Mouse (Mus musculus) neural tube, embryonic 12.5 days (tissue): ENCODE measurements around the gene Cacna1a. TPM values are rescaled to one million over a fixed set of nuclear protein-coding genes. Genes with fewer than 3 reads are reported as not detected.

ENCODE experiments used
- ATAC-seq: fragments of 200-750 bp; cut with Nextera tagmentation; 2 replicates; pipeline ENCODE4 v1.8.0; 2017; ENCODE audit warnings: low read depth, mild to moderate bottlenecking, moderate TSS enrichment, moderate library complexity; ENCODE audit not compliant: low FRiP score
- H3K27ac ChIP-seq: fragments of 300-500 bp; sonication (generic); 2 replicates; pipeline ENCODE4 v1.5.1; 2016
- H3K27me3 ChIP-seq: fragments of 300-500 bp; sonication (generic); replicated peaks from 2 replicates; pipeline ENCODE4 v1.6.1; 2016; ENCODE audit warnings: mild to moderate bottlenecking
- H3K36me3 ChIP-seq: fragments of 300-500 bp; sonication (generic); 2 replicates; pipeline ENCODE4 v1.6.1; 2016; ENCODE audit warnings: mild to moderate bottlenecking
- H3K4me1 ChIP-seq: fragments of 300-500 bp; sonication (generic); 2 replicates; pipeline ENCODE4 v1.6.1; 2016
- H3K4me2 ChIP-seq: fragments of 300-500 bp; sonication (generic); replicated peaks from 2 replicates; pipeline ENCODE4 v1.6.1; 2016; ENCODE audit warnings: mild to moderate bottlenecking
- H3K4me3 ChIP-seq: fragments of 300-500 bp; sonication (generic); 2 replicates; pipeline ENCODE4 v1.5.1; 2016
- H3K9ac ChIP-seq: fragments of 300-500 bp; sonication (generic); 2 replicates; pipeline ENCODE4 v1.6.1; 2016; ENCODE audit warnings: mild to moderate bottlenecking
- H3K9me3 ChIP-seq: fragments of 300-500 bp; sonication (generic); 2 replicates; pipeline ENCODE4 v1.6.1; 2016; ENCODE audit warnings: mild to moderate bottlenecking
- WGBS: fragments of 180-500 bp; shearing (Covaris S2); methylation state at CpG from one replicate; pipeline ENCODE4 v1.1.7; 2016; 5-methylcytosine and 5-hydroxymethylcytosine counted together
- polyA plus RNA-seq: library from polyadenylated mRNA; unstranded; fragments of >200 nt; fragmentation: Nextera tagmentation; extraction: Ambion mirVana; gene quantifications from 2 replicates; pipeline ENCODE4 v1.2.1, GENCODE M21; 2016

The Cacna1a gene
- polyA plus RNA-seq, 1 experiment from 2014 or later: 19.6 TPM

DNA sequence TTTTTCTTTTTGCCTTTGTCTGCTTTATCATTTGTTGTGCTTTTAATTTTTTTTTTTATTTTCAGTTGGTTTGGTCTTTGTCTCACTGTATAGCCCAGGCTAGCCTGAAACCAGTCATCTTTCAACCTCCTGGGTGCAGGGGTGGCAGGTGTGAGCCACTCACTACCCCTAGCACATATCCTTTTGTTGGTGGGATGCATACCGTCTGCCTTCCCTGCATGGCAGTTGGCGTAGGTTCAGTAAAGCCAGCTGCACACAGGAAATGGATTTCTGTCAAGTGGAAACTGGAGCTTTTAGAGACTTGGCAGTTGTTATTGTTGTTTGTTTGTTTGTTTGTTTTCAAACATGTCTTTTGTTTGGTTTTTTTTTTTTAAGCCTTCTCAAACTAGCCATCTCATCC lies 132.8 kb downstream of the Cacna1a start:
- no peaks in the 10 kb centered on the region for H3K9me3 ChIP-seq
- H3K27me3 ChIP-seq: no peaks in the 10 kb centered on the region
- WGBS: 65% methylated on average over 2 of the region's 2 CpGs
- H3K4me2 ChIP-seq: no peak overlapping the region
- H3K36me3 ChIP-seq: peaks cover 25% of the 10 kb centered on the region
- H3K27ac ChIP-seq: no peak overlapping the region
- H3K4me3 ChIP-seq: no peak overlapping the region
- no peak overlapping the region for H3K9ac ChIP-seq
- no peak for ATAC-seq
- no peaks in the 10 kb centered on the region for H3K4me1 ChIP-seq

DNA sequence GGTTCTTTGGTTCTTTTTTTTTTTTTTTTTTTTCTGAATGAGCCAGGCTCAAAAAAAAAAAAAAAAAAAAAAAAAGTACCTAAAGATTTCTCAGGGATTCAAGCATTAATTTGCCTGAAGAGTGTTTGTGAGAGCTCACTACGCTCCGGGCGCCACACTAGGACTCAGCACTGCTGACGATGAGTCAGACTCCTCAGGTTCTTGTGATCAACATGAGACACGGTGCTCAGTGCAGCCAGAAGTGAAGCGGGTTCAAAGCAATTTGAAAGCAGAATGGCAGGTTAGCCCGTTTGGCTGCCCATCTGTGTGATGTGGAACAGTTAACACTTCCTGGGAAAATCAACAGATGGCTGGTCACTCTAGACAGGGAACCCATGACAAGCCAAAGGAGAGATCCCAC lies 139.8 kb downstream of the Cacna1a start:
- no peak overlapping the region for H3K4me3 ChIP-seq
- H3K4me1 ChIP-seq: no peaks in the 10 kb centered on the region
- H3K27me3 ChIP-seq: no peaks in the 10 kb centered on the region
- ATAC-seq: no peak
- WGBS: 83% methylated on average over 7 of the region's 7 CpGs
- no peak overlapping the region for H3K9ac ChIP-seq
- no peaks in the 10 kb centered on the region; the same call in 1 of the 2 replicates for H3K9me3 ChIP-seq
- H3K36me3 ChIP-seq: peaks cover 41% of the 10 kb centered on the region
- no peak overlapping the region for H3K4me2 ChIP-seq
- no peak overlapping the region for H3K27ac ChIP-seq

DNA sequence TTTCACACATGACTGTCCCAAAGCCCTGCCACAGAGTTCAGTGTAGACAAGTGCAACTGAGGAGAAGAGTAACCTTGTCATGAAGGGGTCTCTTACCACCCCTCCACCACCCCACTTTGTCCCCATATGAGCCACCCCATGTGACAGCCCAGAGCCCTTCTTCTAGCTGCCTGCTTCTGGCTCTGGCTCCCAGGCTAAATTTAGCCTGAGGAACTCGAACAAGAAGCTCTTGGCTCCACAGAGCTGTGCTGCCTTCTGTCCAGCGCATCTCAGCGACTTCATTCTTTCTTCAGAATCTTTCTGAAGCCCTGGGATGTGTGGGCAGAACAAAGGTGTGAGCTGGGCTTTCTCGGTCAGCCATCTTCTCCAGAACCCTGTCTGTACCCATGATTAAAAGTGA lies 141.3 kb downstream of the Cacna1a start:
- H3K9ac ChIP-seq: no peak overlapping the region
- ATAC-seq: no peak
- H3K36me3 ChIP-seq: peaks cover 49% of the 10 kb centered on the region
- H3K4me1 ChIP-seq: no peaks in the 10 kb centered on the region
- H3K9me3 ChIP-seq: no peaks in the 10 kb centered on the region; the same call in 1 of the 2 replicates
- no peak overlapping the region for H3K4me2 ChIP-seq
- H3K27me3 ChIP-seq: no peaks in the 10 kb centered on the region
- H3K4me3 ChIP-seq: no peak overlapping the region
- WGBS: 85% methylated on average over 4 of the region's 4 CpGs
- H3K27ac ChIP-seq: no peak overlapping the region

- H3K36me3 ChIP-seq: peaks cover 58% of the 10 kb centered on the region
- H3K27ac ChIP-seq: no peak overlapping the region
- no peak overlapping the region for H3K4me3 ChIP-seq
- ATAC-seq: no peak
- no peaks in the 10 kb centered on the region; the same call in 1 of the 2 replicates for H3K9me3 ChIP-seq
- H3K27me3 ChIP-seq: no peaks in the 10 kb centered on the region; the same call in 1 of the 2 replicates
- H3K4me2 ChIP-seq: no peak overlapping the region
- WGBS: 82% methylated on average over 1 of the region's 1 CpGs
- H3K4me1 ChIP-seq: no peaks in the 10 kb centered on the region
- H3K9ac ChIP-seq: no peak overlapping the region
Observed at GRCm38 (mm10) chr8:84532725-84533124, 144.5 kb downstream of the Cacna1a start.

GRCm38 (mm10) chr8:84533341-84533740 lies 145.1 kb downstream of the Cacna1a start:
- no peak overlapping the region for H3K9ac ChIP-seq
- ATAC-seq: no peak
- WGBS: 89% methylated on average over 4 of the region's 4 CpGs
- H3K27me3 ChIP-seq: no peaks in the 10 kb centered on the region; the same call in 1 of the 2 replicates
- peaks cover 63% of the 10 kb centered on the region for H3K36me3 ChIP-seq
- H3K4me2 ChIP-seq: no peak overlapping the region
- no peak overlapping the region for H3K27ac ChIP-seq
- no peak overlapping the region for H3K4me3 ChIP-seq
- no peaks in the 10 kb centered on the region for H3K4me1 ChIP-seq
- H3K9me3 ChIP-seq: no peaks in the 10 kb centered on the region; the same call in 1 of the 2 replicates

DNA sequence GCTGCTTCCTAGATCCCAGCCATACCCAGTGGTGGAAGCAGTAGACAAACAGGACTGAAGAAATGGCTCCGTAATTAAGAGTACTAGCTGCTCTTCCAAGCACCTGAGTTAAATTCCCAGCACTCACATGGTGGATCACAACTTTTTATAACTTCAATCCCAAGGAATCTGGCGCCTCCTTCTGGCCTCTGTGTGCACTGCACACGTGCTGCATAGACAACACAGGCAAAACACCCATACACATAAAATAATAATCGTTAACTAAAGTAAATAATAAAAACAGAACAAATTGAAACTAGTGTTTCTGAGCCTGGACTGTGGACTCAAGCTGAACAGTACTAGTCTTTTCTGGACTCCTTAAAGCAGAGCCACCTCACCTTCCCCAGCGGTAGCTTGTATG lies 148.7 kb downstream of the Cacna1a start:
- ATAC-seq: no peak
- Histone ChIP-seq H3K36me3 (peaks cover 52% of the 10 kb centered on the region), H3K27me3 (no peaks in the 10 kb centered on the region; the same call in 1 of the 2 replicates), H3K9me3 (no peaks in the 10 kb centered on the region; the same call in 1 of the 2 replicates), H3K9ac (no peak overlapping the region), H3K4me1 (no peaks in the 10 kb centered on the region), H3K4me2 (no peak overlapping the region), H3K4me3 (no peak overlapping the region), H3K27ac (no peak overlapping the region)
- WGBS: 84% methylated on average over 5 of the region's 5 CpGs

DNA sequence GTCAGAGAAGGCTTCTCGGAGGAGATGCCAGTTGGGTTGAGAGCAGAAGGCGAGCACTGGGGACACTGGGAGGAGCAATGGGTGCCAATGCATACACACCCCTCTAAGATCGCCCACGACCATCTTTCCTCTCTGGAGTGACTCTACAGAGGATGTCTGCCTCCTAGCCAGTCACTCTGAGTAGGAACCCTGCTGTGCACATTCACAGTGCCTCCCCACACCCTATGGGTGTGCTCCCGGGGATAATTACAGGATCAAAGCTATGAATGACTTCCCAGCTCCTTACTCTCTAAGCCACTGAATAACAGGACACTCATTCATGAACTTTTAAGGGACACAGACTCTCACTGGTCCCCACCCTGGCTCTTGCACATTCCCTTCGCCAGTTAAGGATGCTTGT lies 151.1 kb downstream of the Cacna1a start:
- Histone ChIP-seq H3K9ac (no peak overlapping the region), H3K9me3 (no peaks in the 10 kb centered on the region), H3K27ac (no peak overlapping the region), H3K4me1 (no peaks in the 10 kb centered on the region), H3K4me3 (no peak overlapping the region), H3K36me3 (peaks cover 38% of the 10 kb centered on the region), H3K4me2 (no peak overlapping the region), H3K27me3 (no peaks in the 10 kb centered on the region; the same call in 1 of the 2 replicates)
- 54% methylated on average over 6 of the region's 6 CpGs for WGBS
- no peak for ATAC-seq

- no peak overlapping the region for H3K4me3 ChIP-seq
- no peak overlapping the region for H3K9ac ChIP-seq
- peaks cover 18% of the 10 kb centered on the region for H3K36me3 ChIP-seq
- WGBS: 69% methylated on average over 7 of the region's 7 CpGs
- no peak for ATAC-seq
- no peaks in the 10 kb centered on the region for H3K27me3 ChIP-seq
- no peaks in the 10 kb centered on the region for H3K4me1 ChIP-seq
- no peak overlapping the region for H3K4me2 ChIP-seq
- H3K27ac ChIP-seq: no peak overlapping the region
- no peaks in the 10 kb centered on the region for H3K9me3 ChIP-seq
Observed at GRCm38 (mm10) chr8:84542481-84542880, 154.2 kb downstream of the Cacna1a start.

DNA sequence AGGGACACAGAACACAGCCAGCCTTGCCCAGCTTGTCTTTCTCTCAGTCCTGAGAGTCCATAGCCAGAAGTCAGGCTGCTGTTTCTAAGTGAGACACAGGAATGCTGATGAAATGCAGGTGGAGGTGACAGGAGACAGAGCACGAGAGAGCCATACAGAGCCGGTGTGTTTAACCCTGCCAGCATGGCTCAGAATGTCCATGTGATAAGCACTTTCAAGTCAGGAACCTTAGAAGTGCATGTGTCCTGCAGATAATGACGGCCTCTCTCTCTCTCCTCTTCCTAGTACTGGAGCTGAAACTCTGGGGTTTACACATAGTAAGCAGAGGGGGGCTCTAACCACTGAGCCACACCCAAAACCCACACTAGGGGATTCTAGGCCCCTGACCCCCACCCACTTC lies 157.3 kb downstream of the Cacna1a start:
- no peak overlapping the region for H3K4me3 ChIP-seq
- no peaks in the 10 kb centered on the region for H3K4me1 ChIP-seq
- H3K9me3 ChIP-seq: no peaks in the 10 kb centered on the region
- no peak overlapping the region for H3K27ac ChIP-seq
- H3K36me3 ChIP-seq: peaks cover 31% of the 10 kb centered on the region; the same call in 1 of the 2 replicates
- ATAC-seq: no peak
- H3K4me2 ChIP-seq: no peak overlapping the region
- 84% methylated on average over 3 of the region's 3 CpGs for WGBS
- H3K27me3 ChIP-seq: no peaks in the 10 kb centered on the region
- no peak overlapping the region for H3K9ac ChIP-seq

DNA sequence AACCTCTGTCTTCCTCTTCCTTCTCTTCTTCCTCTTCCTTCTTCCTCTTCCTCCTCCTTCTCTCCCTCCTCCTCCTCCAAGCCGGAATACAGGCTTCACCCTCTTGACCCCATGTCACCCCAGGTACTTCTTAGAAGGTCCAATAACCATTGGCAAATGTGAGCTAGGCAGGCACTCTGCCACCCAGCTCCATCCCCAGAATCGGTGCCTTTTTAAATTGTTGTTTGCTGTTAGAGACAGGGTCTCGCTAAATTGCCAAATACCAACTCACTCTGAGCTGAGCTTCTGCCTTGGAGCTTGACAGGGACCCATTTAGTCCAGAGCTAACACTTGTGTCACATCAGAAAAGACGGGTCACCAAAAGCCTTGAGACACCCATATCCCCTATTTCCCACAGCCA lies 164.2 kb downstream of the Cacna1a start:
- peaks cover 25% of the 10 kb centered on the region for H3K36me3 ChIP-seq
- H3K4me2 ChIP-seq: no peak overlapping the region
- H3K9ac ChIP-seq: no peak overlapping the region
- WGBS: 90% methylated on average over 4 of the region's 4 CpGs
- H3K4me3 ChIP-seq: no peak overlapping the region
- no peak overlapping the region for H3K27ac ChIP-seq
- H3K9me3 ChIP-seq: no peaks in the 10 kb centered on the region
- no peaks in the 10 kb centered on the region for H3K4me1 ChIP-seq
- H3K27me3 ChIP-seq: peaks cover 14% of the 10 kb centered on the region
- no peak for ATAC-seq

DNA sequence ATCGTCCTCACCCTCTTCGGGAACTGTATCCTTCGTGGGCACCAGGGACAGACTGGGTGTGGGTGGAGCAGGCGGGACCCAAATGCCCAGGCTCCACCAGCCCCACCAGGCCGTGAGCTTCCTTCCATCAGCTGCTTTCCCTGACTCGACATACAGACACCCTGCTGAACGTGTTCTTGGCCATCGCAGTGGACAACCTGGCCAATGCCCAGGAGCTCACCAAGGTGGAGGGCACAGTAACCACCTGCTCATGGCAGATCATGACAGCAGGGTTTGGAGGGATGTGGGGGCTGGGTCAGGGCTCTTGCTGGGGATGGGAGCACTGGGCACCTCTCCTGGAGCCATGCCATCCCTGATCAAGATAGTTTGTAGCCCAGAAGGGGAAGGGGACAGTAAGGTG lies 164.9 kb downstream of the Cacna1a start:
- WGBS: 84% methylated on average over 8 of the region's 8 CpGs
- Histone ChIP-seq H3K4me2 (no peak overlapping the region), H3K36me3 (peaks cover 25% of the 10 kb centered on the region), H3K27ac (no peak overlapping the region), H3K9me3 (no peaks in the 10 kb centered on the region), H3K4me1 (no peaks in the 10 kb centered on the region), H3K4me3 (no peak overlapping the region), H3K9ac (no peak overlapping the region), H3K27me3 (peaks cover 21% of the 10 kb centered on the region)
- ATAC-seq: no peak

GRCm38 (mm10) chr8:84553617-84554016 lies 165.4 kb downstream of the Cacna1a start:
- WGBS: 84% methylated on average over 4 of the region's 4 CpGs
- no peaks in the 10 kb centered on the region; the same call in 1 of the 2 replicates for H3K4me1 ChIP-seq
- ATAC-seq: no peak
- no peak overlapping the region for H3K4me2 ChIP-seq
- no peaks in the 10 kb centered on the region for H3K9me3 ChIP-seq
- H3K4me3 ChIP-seq: no peak overlapping the region
- peaks cover 26% of the 10 kb centered on the region for H3K27me3 ChIP-seq
- H3K9ac ChIP-seq: no peak overlapping the region
- H3K36me3 ChIP-seq: peaks cover 20% of the 10 kb centered on the region
- no peak overlapping the region for H3K27ac ChIP-seq

DNA sequence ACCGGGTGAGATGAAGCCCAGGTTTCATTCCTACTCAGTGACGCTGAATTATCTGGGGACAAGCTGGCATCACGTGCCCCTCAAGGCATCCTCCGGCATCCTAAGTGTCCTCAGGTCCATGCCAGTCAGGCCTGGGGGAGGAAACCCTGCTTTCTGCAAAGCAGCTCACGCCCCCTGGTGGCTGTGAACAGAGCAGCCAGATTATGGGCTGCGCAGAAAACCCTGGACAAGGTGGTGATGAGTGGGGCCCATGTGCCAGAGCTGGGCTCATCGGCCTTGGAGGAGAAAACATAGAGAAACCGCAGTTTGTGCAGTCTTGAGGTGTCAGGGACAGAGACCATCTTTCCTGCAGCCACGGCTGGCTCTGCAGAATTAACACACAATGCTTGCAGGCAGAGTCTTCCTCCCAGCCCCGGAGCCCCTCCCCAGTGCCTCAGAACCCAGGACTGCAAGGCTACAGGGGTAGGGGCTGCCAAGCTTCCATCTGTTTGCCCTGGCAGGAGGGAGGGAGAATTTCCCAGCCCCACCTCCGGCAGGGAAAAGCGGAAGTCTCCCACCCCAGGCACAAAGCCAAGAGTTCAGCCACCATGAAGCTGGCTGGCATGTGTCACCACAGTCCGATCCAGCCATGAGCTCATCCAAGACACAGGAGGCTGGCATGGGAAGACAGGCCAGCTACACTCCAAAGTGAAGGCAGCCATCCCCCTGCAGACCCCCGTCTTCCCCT lies 166.2 kb downstream of the Cacna1a start:
- Histone ChIP-seq H3K27ac (no peak overlapping the region), H3K4me3 (no peak overlapping the region), H3K9me3 (no peaks in the 10 kb centered on the region), H3K4me2 (no peak overlapping the region), H3K9ac (no peak overlapping the region), H3K27me3 (peaks cover 34% of the 10 kb centered on the region), H3K36me3 (peaks cover 14% of the 10 kb centered on the region), H3K4me1 (peaks cover 7% of the 10 kb centered on the region; the same call in 1 of the 2 replicates)
- peak; percentile 41; the same call in 1 of the 2 replicates for ATAC-seq
- WGBS: 58% methylated on average over 14 of the region's 14 CpGs
